Mouse (Mus musculus) testis, adult 10 weeks (tissue): ENCODE data around the gene Chn1. TPM values are rescaled to one million over a fixed set of nuclear protein-coding genes. Genes with fewer than 3 reads are reported as not detected.

Experiments
- polyA plus RNA-seq: library from polyadenylated mRNA; stranded (reverse); fragments of 350-450 nt; fragmentation: Illumina TruSeq; extraction: RNeasy Lipid Tissue Mini Kit (QIAGEN cat#74804); gene quantifications from one replicate; pipeline ENCODE4 v1.2.3, GENCODE M21; 2014; ENCODE audit warnings: low read depth, low replicate concordance

Chn1 gene
- 101 TPM for polyA plus RNA-seq

DNA sequence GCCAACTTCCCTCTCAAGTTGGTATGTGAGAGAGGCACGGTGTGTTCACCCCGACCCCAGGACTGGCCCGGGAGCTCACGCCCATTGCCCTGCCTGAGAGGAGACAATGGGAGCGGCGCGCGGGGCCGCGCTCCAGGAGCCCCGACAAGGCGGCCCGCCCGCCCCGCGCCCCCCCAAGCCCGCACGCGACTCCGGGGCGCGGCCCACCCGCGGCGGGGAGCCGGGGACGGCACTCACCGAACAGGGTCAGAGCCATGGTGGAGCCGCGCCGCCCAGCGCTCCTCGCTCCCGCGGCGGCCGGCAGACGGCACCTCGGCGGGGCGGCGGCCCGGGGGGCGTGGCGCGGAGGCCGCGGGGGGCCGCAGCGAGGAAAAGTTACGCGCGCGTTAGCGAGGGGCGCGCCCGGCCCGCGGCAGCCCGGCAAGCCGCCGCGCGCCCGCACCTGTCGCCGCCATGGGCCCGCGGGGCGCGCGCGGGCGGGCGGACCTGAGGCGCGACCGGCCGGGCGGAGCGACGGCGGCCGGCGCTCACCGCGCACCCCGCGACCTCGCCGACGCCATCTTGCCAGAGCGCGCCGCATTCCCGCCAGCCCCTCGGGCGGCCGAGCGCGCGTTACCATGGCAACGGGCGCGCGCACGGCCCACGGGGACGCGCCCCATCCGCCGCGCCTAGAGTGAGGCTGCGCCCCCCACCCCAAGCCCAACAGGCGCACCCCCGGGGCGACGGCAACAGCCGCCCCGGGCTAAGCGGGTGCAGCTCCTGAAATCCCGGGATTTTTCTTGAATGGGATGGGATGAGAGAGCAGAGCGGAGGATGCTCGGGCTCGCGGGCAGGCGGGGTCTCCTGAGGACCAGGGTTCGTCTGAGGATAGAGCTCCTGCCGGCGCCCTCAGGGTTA lies at the start of gene Chn1:
Gene Chn1, minus strand, starts transcription at position 561 of the 897 bp plus-strand sequence.

DNA sequence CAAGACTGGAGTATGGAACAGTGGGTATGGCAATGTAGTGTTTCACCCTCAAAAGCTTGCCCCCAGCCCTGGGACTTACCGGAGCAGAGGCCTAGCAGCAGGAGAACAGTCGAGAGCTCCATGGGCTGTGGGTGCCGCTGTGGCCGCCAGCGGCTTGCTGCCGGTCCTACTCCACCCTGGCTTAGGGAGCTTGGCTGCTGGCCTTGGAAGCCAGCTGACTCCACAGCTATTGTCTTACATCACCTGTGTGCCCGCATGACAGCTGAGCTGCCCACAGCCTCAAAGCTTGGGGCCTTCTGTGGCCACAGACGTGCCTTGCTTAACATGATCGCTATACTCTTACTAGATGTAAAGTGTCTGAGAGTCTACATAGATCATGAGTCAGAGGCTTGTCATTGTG lies 195.0 kb downstream of the Chn1 start, which contains the start of gene Chrna1:
Gene Chrna1, minus strand, starts transcription at position 173 of the 400 bp plus-strand sequence.

Other genes with a start within 250 kb of the Chn1 start
- gene Wipf1, start 245.6 kb downstream of the Chn1 start, polyA plus RNA-seq, result 1.2 TPM
- 0.06 TPM for gene Chrna1, start 195.0 kb downstream of the Chn1 start, polyA plus RNA-seq
- 175 TPM for gene Atf2, start 117.3 kb upstream of the Chn1 start, polyA plus RNA-seq
- gene Atp5g3, start 136.0 kb upstream of the Chn1 start, polyA plus RNA-seq, result 111 TPM